12 mouse cellular contexts compared by ENCODE assay signal in genomic region chr3:32236766-32237165, GRCm38 (mm10).
DNase-seq lines count a peak whose midpoint lies in the region; TF ChIP-seq lines count a peak whose summit lies in the region.
"Had no signal": no experiment of that assay in that cellular context is flagged by ENCODE, and none has a peak within 500 bp of the region (broad histone marks: within the 10 kb centered on the region; RNA-seq: fewer than 3 reads in every experiment).

No protein-coding gene starts in this region.

- 65% methylated on average over 5 of the region's 5 CpGs for WGBS in lung, adult 2 months

- TF ChIP-seq CTCF in lung, adult 2 months (IDR thresholded peaks at IDR 0.05; ENCODE audit: insufficient read depth, low read length), result no peak

- H3K4me3 ChIP-seq in lung, adult 2 months (replicated peaks; ENCODE audit: extremely low read depth, low read depth, low read length), result no peak overlapping the region
- H3K4me3 ChIP-seq: heart, adult 2 months; neural tube, embryonic 12.5 days had no signal

- H3K4me1 ChIP-seq in lung, adult 2 months (ENCODE audit: control insufficient read depth, insufficient read depth, low read length), result no peaks in the 10 kb centered on the region
- H3K4me1 ChIP-seq: neural tube, embryonic 12.5 days had no signal

- TF ChIP-seq POLR2A in lung, adult 2 months (IDR thresholded peaks at IDR 0.05; ENCODE audit: borderline replicate concordance, extremely low read depth, low read depth, low read length), result no peak

- peak; percentile 25 for DNase-seq in right cerebral cortex, adult 18-20 months
- no peak for DNase-seq in right cerebral cortex, postnatal 4 days
- peak; percentile 11 to 23 for DNase-seq in layer of hippocampus, adult 8-10 months (ENCODE audit: low spot score in 2 of 2)
- DNase-seq in lung, adult 2 months, result peak; percentile 20
- peak; percentile 5 for DNase-seq in right cerebral cortex, postnatal 25 days
- no peak for DNase-seq in gastrocnemius, postnatal 10 days
- no peak for DNase-seq in adrenal gland, adult 18-20 months (ENCODE audit: low spot score in 2 of 2)
- DNase-seq: cerebellum, adult 8-10 months; heart, postnatal 14 days; kidney, postnatal 14 days had no signal

Comparison
In these comparisons a context has a peak if more than half of its experiments do, and no peak if none do; other contexts are left out.
1. DNase-seq: peak in right cerebral cortex, adult 18-20 months (single experiment), layer of hippocampus, adult 8-10 months (2 of 2), lung, adult 2 months (single experiment) and right cerebral cortex, postnatal 25 days (single experiment); none in right cerebral cortex, postnatal 4 days (single experiment), gastrocnemius, postnatal 10 days (single experiment) and adrenal gland, adult 18-20 months (0 of 2).